Mouse (Mus musculus): ENCODE results near the gene Mipep. TPM values are rescaled to one million over a fixed set of nuclear protein-coding genes. Genes with fewer than 3 reads are reported as not detected.

Gene Mipep
- 10 to 100 TPM; 13.3 to 16.3 TPM for total RNA-seq (2023)

DNA sequence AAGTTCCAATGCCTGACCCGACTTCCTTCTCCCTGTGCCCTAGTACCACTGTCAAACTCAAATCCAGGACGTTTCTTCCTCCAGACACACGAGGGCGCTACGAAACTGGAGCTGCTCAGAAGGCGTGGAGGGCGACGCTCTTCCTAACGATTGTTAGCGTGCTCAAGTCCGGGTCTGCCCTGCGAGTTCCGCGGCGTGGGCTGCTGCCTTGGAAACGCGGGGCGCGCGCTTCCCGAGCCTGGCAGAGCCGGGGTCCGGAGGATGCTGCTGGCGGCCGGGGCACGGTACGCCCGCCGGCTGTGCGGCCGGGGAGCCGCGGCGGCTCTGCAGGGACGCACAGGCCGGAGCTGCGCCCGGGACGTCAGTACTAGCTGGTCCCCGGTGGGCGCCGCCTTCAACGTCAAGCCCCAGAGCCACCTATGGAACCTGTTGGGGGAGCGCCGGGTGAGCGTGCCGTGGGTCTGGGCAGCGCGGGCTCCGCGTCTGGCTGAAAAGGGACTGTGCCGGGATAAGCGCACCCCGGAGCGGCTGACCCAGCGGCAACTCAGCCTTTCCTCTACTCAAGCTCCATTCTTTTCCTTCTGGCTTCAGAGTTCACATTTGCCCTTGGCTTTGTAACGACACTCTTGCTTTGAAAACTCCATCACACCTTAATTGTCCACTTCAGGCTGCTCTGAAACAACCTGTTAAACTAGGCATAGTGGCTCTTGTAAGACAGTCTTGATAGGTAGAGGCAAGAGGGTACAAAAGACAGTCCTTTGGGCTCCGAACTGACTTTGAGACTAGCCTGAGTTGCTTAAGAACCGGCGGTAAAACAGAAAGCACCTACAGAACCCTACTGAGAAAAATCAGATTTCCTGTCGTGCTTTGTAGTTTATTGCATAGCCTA lies at the start of gene Mipep:
Mipep (plus strand) TSS at position 147 of the 889 bp plus-strand sequence.

DNA sequence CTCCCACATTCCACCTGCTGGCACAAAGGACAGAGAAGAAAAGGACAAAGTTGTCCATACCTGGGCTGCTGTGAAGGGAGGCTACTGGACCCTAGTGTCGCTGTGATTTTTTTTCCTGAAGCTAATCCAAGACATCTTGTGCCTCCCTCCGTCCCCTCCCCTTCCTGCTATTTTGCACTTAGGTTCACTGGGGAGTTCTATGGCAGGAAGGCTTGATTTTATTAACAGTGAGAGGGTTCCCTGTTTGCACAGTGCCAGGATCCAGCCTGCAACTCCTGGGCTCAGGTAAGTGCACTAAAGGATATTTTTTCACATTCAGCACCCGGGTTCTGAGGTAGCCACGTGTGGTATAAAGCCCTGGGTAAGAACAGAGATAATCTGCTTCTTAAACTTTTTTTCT lies 16.5 kb upstream of the Mipep start, which contains the start of gene C1qtnf9:
C1qtnf9 (plus strand) TSS at position 251 of the 400 bp plus-strand sequence.

Other genes starting within 250 kb of the Mipep start
- 100 to 1,000 TPM; 123 to 131 TPM for gene Spata13, start 150.6 kb upstream of the Mipep start, total RNA-seq (2023)
- 1 to 10 TPM; 2.1 to 2.8 TPM for gene C1qtnf9, start 16.4 kb upstream of the Mipep start, total RNA-seq (2023)